Mouse (Mus musculus): ENCODE data around the gene Atp7b. TPM values are rescaled to one million over a fixed set of nuclear protein-coding genes. Genes with fewer than 3 reads are reported as not detected.
A peak's percentile ranks its signal among the peaks of the same experiment; 100 is the strongest.

Gene Atp7b
- total RNA-seq (2021) = under 1 TPM; 0.37 to 0.55 TPM
- long read RNA-seq, experiment 1 = 0 reads
- long read RNA-seq, experiment 2 = 0 reads

DNA sequence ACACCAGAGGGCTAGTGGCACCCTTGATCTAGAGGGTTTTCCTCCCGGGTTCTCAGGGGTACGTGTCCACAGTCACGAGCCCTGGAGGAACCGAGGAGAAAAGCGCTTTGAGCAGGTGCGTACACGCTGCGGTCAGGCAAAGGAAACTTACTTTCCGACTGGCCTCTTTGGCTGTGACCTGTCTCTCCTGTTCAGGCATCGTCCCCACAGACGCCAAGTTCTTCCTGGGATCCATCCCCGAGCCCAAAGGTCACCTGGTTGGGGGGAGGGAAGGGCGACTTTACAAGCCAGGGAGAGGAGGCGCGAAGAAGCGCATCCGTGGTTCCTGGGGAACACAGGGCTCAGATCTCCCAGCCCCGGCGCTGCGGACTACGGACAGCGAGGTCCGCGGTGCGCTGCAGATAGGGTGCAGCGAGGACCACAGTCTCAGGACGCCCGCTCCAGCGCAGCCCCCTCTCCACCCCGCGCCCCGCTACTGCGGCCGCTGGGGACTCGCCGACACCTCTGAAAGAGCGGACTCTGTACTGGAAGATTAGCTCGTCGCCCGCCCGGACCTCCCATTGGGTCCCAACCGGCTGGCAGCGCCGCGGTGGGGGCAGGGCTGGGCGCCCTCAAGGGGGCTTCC lies at the start of gene Atp7b:
Gene Atp7b (minus strand): TSS at position 485 of the 625 bp plus-strand sequence.
- intact Hi-C loops (cut with DNase I) = loop anchor here (5.0 to 10.0 kb wide), 2 partner anchors 107 to 325 kb away; partner anchors contain the start of gene Nek3
- DNase-seq = no peak

DNA sequence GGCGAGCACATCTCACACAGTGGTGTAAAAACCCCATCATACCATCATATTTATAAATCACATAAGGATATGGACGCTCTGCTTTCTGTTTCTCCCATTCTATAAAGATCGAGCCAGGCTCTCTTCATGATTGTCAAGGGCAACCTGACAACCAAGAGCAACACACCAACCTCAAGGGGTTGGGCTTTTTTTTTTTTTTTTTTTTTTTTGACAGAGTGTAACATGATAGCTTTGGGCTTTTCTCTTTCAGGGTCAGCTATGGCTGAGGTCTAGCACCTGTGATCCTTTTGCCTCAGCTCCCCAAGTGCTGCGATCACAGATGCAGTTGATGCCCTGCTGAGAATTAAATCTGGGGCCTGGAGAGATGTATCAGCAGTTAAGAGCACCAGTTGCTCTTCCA lies 46.9 kb upstream of the Atp7b start:
- intact Hi-C loops (cut with DNase I) = no loop called here
- DNase-seq = no peak

DNA sequence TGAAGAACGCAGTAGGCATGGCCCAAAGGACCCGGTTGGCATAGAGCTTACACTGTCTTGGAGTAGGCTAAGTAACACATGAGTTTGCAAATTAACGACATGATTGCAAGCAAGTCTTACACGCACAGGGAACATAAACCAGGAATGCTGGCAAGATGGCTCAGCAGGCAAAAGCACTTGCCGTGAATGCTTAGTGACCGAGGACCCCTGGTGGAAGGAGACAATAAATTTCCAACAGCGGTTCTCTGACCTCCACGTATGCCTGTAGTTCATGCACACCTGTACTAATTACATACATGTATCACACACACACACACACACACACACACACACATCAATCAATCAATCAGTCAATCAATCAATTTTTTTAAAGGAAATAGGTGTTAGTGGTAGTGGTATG lies 31.5 kb upstream of the Atp7b start:
- intact Hi-C loops (cut with DNase I) = loop anchor here (5.0 kb wide), 1 partner anchor 99 kb away; no protein-coding TSS in a partner anchor
- peak in 1 of 2 experiments; percentile 11 for DNase-seq

DNA sequence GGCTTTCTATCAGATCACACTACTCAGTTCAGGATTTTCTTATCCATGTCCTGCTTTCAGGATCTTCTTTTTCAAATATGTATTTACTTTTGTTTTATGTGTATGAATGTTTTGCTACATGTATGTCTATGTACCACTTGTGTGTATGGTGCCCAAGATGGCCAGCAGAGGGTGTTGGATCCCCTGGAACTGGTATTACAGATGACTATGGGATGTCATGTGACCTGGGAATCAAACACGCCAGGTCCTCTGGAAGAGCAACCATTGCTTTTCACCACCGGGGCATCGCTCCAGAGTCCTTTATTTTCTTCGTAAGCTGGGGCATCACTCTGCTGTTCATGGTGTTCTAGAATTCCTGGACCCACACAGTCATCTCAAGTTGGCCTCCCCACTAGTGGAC lies 29.1 kb upstream of the Atp7b start:
- intact Hi-C loops (cut with DNase I) = no loop called here
- no peak for DNase-seq

DNA sequence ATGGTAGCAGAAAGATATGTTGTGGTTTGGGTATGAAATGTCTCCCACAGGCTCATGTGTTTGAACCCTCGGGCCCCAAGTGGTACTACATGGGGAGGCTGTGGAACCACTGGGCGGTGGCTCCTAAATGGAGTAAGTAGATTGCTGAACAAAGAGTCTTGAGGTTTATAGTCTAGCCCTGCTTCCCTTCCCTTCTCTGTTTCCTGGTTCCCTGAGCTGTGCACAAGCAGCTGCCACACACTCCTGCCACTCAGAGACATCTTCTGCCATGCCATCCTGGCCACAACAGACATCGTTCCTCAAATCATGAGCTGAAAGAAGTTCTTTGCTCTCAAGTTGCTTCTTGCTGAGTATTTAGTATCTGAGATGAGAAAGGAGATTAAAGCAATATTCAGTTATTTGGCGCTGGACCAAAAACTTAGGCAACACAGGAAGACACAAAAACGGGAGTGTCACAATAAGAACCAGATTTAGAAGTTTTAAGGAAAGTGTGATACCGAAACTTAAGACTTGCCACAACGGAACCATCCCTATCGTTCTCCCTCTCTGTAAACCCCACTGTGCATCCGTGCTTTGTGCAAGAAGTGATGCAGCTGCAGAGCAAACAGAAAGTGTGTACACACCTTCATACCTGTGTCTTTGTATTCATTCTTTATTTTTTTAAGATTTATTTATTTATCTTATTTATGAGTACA lies 19.4 kb upstream of the Atp7b start:
- intact Hi-C loops (cut with DNase I) = no loop called here
- DNase-seq = no peak

DNA sequence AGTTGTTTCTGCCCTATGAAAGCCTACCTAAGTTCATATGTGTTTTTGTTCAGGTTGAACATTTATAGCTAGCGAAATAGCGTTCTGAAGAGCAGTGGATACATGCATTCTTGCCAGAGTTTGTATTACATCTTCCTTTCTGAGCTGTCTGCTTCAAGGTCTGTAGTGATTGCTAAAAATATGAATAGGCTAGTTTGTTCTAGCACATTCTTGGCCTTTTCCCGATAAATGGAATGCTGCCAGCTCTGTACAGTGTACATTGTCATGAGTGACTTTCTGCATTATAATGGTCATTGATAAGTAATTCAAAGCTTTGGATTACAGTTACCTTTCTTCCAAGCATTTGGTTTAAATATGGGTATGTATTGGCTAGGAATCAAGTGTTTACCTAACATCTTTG lies 1.0 kb upstream of the Atp7b start:
- DNase-seq = no peak
- intact Hi-C loops (cut with DNase I) = loop anchor here (5.0 to 10.0 kb wide), 2 partner anchors 106 to 324 kb away; partner anchors contain the start of gene Nek3

DNA sequence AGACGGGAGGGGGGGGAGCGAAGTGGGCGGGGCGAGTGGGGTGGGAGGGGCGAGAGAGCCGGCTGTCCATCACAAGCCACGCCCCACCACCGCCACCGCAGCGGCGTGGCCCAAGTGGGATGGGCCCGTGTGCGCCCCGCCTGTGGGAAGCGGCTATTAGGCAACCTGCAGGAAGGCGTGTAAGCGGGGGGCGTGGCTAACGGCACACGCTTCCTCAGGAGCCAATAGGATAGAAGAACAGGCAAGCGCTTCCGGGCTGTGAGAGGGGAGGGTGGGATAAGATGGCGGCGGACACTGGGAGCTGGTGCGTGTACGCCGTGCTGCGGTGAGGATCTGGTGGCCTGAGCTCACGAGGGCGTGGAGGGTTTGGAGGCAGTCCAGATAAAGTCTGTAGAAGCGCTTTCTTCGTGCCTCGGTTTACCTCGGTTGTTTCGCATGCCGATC lies 363 bp upstream of the Atp7b start, which contains the start of gene Alg11:
Gene Alg11 (plus strand): TSS at position 276 of the 444 bp plus-strand sequence.
- DNase-seq = peak; percentile 96
- intact Hi-C loops (cut with DNase I) = loop anchor here (5.0 to 10.0 kb wide), 2 partner anchors 107 to 324 kb away; partner anchors contain the start of gene Nek3

DNA sequence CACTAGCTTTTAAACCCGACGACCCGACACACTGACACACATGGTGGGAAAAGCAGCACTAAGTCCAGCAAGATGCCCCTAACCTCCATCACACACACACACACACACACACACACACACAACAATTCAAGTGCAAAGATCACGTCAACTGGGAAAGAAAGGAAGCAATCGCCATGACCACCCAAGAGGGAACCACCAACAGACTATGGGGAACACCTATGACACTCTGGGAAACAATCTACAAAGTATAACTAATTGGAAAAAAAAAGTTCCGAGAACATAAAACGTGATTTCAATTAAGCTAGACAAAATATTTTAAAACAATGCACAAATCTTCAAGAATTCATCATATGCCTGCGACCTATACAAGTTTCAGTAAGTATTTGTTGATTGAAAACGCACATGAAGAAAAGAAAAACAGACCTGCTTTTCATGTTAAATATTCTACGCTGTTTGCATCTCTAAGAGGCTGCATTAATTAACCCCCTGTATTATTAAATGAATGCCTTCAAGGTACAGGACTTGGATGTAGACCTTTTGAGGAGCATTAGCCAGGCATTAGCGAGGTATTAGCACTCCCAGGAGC lies 859 bp downstream of the Atp7b start:
- intact Hi-C loops (cut with DNase I) = no loop called here
- DNase-seq = no peak

DNA sequence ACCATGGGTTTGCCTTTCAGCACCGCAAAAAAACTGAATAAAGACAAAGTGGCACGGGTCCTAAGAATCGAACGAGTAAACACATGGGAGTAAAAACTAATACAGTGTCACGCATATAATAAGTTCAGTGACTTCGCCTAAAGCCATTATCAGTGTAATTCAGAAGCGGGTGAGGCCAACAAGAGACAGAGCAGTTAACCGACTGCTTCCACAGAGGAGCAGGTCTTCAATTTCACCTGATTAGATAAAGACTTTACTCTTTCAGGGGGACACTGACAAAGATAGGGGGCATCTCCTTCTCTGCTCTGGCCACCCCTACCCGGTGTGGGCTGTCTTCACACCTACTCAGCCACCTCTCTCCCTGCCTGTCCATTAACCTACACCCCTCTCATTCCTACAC lies 1.7 kb downstream of the Atp7b start:
- intact Hi-C loops (cut with DNase I) = no loop called here

DNA sequence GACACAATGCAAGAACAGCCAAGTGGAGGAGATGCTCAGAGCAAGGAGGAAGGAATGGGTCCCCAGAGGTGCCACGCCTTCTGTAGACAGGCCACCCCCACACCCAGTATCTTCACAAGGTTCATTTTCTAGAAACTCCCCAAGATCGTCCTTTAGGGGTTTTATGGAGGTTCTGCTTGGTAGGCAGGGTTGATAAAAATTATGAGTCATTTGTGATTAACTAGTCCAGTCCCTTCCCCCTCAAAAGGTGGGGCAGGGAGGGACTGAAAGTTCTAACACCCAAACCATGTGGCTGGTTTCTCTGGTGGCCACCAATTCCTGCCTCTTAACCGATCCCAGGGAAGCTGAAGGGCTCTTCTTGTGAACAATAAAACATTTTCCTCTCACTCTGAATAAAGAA lies 3.3 kb downstream of the Atp7b start:
- intact Hi-C loops (cut with DNase I) = no loop called here
- DNase-seq = no peak

More for the DNA sequence above, 1.7 kb downstream of the Atp7b start:
- DNase-seq = no peak

DNA sequence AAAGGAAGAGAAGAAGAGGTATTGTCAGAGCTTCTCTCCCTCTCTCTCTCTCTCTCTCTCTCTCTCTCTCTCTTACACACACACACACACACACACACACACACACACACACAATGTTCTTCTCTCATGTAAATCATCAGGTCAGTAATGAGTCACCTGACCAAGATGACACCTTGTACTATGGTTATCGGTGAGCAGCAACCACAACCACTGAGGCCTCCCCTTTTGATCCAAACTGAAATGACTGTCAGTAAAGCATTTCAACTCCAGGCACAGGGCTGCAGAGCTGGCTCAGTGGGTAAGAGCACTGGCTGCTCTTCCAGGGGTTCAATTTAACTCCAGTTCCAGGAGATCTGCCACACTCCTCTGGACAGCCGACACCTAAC lies 4.6 kb downstream of the Atp7b start:
- DNase-seq = no peak
- intact Hi-C loops (cut with DNase I) = no loop called here

DNA sequence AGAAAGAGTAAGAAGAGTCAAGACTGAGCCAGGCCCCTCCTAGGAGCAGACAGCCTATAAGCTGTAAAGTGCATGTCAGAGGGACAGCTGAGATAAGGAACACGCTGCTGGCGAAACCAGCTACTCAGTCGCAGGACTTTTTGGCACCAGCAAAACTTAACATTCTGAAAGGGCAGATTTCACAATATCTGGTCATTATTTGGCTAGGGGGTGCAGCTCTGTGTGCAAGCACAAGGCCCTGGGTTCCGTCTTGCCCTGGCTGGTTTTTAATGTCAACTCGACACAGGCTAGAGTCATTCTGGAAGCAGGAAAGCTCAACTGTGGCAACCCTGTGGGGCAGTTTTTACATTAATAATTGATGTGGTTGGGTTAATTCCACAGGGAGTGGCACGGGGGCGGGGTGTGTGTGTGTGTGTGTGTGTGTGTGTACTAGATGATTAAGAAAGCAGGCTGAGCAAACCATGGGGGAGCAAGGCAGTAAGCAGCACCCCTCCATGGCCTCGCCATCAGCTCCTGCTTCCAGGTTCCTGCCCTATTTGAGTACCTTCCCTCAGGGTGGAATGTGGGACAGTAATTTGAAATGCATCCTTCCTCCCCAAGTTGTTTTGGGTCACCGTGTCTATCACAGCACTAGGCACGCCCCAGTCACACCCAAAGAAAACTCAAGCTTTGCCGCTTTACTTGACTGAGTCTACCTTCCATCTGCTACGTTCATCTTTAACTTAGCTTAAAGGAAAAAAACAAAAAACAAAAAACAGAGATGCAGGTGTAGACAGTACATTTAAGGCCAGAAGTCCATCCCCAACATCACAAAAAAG lies 5.2 kb downstream of the Atp7b start:
- intact Hi-C loops (cut with DNase I) = no loop called here
- DNase-seq = no peak

DNA sequence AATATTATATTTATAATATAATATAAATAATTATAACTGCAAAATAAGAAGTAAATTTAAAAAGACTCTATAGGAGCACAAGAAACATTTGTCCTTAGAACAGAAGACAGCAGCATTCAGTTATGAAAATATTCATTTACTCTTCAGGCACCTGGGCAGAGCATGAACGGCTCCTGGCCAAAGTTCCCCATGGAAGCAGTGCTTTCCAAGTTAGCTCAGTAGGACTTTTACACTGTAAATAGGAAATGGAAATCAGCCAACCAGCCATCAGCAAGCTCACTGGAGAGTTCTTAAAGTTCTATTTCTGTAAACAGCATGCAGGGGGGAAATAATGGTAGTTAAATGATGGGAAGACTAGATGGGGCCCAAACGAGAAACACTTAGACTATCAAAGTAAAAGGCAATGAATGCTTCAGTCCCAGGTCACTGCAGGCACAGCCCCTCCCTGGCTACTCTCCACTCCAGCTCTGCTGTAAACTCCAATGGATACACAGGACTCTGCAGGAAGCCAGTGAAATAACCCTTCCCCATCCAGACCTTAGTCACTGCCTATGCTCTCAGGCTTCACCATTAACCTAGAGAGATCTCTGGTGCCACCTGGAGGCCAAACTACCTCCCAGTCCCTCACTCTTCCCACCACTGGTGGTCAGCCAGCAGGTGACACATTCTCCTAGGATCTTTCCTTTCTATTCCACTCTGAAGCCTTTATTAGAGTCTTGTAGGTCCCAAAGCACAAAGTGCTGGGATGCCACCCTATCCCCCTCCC lies 12.2 kb downstream of the Atp7b start:
- intact Hi-C loops (cut with DNase I) = no loop called here

DNA sequence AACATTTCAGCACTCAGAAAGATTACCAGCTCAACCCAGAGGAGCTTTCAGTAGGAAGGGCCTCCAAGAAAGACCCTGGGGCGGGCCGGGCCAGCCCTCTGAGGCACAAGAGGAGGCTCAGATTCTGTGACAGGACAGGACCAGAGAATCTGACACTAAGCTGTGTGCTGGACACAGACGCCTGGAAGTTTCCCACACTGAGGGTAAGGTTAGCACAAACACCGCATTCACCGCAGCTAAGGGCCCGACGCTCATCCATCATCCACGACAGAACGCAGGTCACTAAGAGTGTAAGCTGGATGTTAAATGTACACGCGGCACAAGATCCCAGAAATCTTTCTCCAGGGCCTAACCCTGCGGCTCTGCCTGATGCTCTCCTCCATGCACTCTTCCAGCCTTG lies 16.4 kb downstream of the Atp7b start:
- intact Hi-C loops (cut with DNase I) = loop anchor here (5.0 kb wide), 1 partner anchor 51 kb away; no protein-coding TSS in a partner anchor
- no peak for DNase-seq

More for the DNA sequence above, 12.2 kb downstream of the Atp7b start:
- DNase-seq = peak; percentile 42 to 61

DNA sequence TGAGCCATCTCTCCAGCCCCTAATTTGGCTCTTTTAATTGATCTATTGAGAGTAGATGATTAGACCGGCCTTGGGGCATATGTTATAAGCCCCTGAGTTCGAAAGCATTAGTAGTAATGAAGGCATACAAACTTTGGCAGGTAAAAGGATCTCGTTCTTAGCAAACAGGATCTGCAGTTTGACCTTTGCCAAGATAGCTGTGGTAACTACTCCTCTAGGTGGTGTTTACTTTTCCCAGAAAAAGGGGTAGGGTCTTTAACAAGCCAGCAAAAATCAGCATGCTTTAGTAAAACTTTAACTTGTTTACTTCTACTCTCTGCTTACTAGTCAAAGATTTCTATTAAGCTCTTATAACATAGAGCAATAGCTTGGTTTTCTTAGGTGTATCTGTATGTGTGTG lies 17.6 kb downstream of the Atp7b start:
- intact Hi-C loops (cut with DNase I) = loop anchor here (5.0 kb wide), 1 partner anchor 50 kb away; no protein-coding TSS in a partner anchor
- no peak for DNase-seq

DNA sequence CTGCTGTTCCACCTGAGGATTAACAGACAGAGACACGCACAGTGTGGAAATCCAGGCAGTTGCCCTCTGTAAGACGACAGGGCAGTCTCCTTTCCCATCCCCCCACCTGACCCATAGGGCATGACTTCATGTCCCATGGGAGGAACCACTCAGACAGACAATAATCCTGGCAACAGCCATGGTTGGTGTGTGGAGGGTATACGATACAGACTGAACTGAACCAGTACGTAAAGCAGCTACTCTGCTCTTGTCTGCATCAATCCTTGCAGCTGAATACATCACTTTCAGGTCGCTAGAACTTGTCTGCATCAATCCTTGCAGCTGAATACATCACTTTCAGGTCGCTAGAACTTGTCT lies 20.0 kb downstream of the Atp7b start:
- no peak for DNase-seq
- intact Hi-C loops (cut with DNase I) = loop anchor here (5.0 kb wide), 1 partner anchor 48 kb away; no protein-coding TSS in a partner anchor

DNA sequence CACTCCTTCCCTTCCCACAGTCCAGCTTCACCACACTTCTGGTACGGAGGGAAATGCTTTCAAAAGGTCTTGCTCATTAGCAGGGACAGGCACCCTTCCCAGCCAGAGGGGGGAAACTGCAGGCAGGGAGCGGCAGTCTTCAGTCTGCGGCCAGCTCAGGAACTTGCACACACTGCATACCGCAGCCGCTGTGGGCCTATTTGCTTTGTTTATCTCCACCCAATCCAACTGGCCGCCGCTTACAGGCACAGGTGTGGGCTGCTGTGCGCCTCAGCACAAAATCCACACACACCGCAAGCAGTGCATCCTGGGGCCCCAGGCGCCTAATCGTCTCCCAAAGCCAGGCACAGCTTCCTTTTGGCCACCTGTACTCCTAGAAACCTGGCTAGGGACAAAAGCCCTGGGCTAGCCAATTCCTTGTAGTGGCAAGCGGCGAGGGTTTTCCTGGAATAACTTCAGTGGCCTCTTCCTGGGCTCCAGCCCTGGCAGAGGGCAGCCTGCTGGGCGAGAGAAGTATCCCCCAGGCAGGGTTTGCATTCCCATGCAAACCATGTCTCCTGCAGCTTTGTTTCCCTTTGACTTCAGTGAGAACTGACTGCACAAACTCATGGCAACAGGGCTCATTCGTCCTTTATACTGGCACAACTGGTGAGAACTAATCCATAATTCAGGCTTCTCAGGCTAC lies 20.5 kb downstream of the Atp7b start:
- DNase-seq = no peak
- intact Hi-C loops (cut with DNase I) = loop anchor here (5.0 kb wide), 1 partner anchor 47 kb away; no protein-coding TSS in a partner anchor

DNA sequence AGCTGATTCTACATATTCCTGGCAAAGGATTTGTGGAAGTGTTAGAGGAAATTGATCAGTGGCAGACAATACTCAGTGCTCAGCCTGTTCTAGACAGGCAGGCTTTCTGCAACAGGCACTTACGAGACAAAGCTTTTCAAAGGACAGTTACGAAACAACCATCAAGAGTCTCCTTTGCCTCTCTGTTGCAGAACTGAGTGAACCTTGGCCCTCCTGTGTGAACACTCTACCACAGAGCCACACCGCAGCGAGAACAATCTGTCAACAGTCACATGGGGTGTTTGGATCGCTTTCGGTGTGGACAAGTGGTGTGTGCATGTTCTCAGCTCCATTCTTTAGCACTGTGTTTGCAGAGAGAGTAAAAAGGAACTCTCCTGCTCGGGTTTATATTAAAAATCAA lies 23.1 kb downstream of the Atp7b start:
- intact Hi-C loops (cut with DNase I) = no loop called here
- DNase-seq = no peak

DNA sequence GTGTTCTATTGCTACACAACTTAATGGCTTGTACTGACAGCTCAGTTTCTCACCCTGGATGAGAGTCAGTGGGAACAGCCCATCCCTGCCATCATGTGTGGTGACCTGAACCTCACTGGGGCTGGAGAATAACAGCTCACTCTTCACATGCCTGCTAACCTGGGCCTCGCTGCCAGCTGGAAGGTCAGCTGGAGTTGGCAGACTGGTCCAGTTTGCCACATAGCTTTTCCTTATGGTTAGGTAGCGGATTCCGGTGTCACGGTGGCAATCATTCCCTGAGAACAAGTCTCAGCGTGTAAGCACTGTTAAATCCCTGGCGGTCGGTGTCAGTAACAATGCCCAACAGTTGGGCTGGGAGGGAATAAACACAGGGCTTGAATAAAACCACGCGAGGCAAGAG lies 24.0 kb downstream of the Atp7b start:
- DNase-seq = no peak
- intact Hi-C loops (cut with DNase I) = no loop called here

Data from heart, postnatal 14 days (tissue).